Mouse (Mus musculus) spleen, adult 12 weeks (tissue): Measurements from ENCODE around the gene Lamb3.

Source experiments
- DNase-seq: peaks from one replicate; pipeline ENCODE4 v3.0.0; 2022; ENCODE audit warnings: low spot score

The Lamb3 gene

GRCm38 (mm10) chr1:193315705-193316357 lies 108.3 kb downstream of the Lamb3 start:
- DNase-seq: no peak

- no peak for DNase-seq
These were observed 108.9 kb downstream of the Lamb3 start for GRCm38 (mm10) chr1:193316358-193316750.

GRCm38 (mm10) chr1:193317159-193317559 lies 109.7 kb downstream of the Lamb3 start:
- DNase-seq: no peak

DNA sequence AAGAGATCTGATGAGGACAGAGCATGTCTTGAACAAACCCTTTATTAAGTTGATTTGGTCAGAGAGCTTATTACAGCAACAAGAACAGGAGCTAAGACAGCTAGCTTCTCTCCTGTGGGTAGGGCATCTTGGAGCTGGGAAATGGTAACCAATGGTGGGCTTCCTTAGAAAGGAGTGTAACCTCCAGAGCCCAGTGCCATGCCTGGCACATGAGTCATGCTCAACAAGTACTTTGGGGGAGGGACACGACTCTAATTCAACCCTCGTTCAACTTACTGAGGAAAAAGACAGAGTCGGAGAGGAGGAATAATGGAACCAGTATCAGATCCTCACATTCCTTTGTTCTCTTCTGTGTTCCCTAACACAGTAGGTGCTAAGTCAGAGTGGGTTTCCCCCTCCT lies 112.2 kb downstream of the Lamb3 start:
- no peak for DNase-seq

DNA sequence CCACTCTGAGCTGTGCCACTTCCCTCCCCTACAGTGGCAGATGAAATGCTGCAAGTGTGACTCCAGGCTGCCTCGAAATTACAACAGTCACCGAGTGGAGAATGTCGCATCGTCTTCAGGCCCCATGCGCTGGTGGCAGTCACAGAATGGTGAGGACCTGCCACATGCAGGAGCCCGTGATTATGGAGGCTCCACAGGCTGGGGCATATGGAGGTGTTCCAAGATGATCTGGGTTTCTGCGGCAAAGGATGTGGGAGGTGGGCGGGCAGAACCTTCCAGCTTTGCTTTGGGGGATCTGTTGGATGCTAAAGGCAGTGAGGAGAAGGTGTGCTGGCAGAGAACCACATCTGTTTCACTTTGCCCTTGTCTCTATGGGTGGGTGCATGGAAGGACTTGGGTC lies 112.9 kb downstream of the Lamb3 start:
- DNase-seq: no peak

GRCm38 (mm10) chr1:193323686-193324085 lies 116.2 kb downstream of the Lamb3 start:
- no peak for DNase-seq

- no peak for DNase-seq
These were observed 116.7 kb downstream of the Lamb3 start for GRCm38 (mm10) chr1:193324224-193324623.

DNA sequence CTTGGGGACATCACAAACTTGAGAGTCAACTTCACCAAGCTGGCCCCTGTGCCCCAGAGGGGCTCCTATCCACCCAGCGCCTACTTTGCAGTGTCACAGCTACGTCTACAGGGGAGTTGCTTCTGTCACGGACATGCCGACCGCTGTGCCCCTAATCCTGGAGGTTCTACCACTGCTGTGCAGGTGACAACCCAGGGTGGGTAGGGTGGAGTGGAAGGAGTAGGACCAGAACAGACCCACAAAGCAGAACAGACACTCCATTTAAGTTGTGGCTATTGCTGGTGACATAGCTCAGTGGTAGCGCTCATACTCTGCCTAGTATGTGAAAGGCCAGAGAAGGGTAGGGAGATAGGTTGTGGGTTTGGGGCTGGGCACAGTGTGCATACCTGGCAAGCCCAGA lies 118.4 kb downstream of the Lamb3 start:
- no peak for DNase-seq

- DNase-seq: no peak
These were observed 119.1 kb downstream of the Lamb3 start for GRCm38 (mm10) chr1:193326456-193327145.

- DNase-seq: no peak
These were observed 119.7 kb downstream of the Lamb3 start for GRCm38 (mm10) chr1:193327216-193327615.

- DNase-seq: no peak
These were observed 120.2 kb downstream of the Lamb3 start for GRCm38 (mm10) chr1:193327686-193328085.

GRCm38 (mm10) chr1:193329557-193329956 lies 122.1 kb downstream of the Lamb3 start:
- DNase-seq: no peak

- peak; percentile 14 for DNase-seq
These were observed 122.7 kb downstream of the Lamb3 start for GRCm38 (mm10) chr1:193330172-193330571.

DNA sequence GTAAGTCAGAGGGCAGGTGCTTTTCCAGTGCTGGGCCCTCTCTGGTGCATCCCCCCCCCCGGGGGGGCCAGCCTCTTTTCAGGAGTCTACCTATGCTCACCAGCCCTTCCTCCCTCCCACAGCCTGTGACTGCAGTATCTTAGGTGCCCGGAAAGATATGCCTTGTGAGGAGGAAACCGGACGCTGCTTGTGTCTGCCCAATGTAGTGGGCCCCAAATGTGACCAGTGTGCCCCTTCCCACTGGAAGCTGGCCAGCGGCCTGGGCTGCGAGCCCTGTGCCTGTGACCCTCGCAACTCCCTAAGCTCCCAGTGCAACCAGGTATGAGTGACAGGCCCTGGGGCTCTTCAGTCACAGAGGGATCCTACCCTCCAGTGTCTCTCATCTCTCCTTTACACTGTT lies 123.1 kb downstream of the Lamb3 start:
- DNase-seq: no peak

- DNase-seq: no peak
These were observed 124.5 kb downstream of the Lamb3 start for GRCm38 (mm10) chr1:193332018-193332417.

- no peak for DNase-seq
These were observed 125.2 kb downstream of the Lamb3 start for GRCm38 (mm10) chr1:193332671-193333070.

GRCm38 (mm10) chr1:193333776-193334175 lies 126.3 kb downstream of the Lamb3 start:
- DNase-seq: no peak

DNA sequence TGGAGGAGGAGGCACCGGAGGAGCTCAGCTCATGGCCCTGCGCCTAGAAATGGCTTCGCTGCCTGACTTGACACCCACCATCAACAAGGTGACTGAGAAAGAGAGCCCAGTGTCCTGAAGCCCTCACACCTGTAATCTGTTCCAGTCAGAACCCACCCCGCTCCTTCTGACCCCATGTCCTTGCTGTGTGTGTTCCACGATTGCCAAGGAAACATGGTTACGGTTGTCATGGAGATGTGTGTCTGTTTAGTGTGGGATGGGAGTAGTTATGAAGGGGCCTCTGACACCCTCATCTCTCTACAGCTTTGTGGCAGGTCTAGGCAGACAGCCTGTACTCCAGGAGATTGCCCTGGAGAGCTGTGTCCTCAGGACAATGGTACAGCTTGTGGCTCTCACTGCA lies 127.0 kb downstream of the Lamb3 start:
- DNase-seq: no peak

DNA sequence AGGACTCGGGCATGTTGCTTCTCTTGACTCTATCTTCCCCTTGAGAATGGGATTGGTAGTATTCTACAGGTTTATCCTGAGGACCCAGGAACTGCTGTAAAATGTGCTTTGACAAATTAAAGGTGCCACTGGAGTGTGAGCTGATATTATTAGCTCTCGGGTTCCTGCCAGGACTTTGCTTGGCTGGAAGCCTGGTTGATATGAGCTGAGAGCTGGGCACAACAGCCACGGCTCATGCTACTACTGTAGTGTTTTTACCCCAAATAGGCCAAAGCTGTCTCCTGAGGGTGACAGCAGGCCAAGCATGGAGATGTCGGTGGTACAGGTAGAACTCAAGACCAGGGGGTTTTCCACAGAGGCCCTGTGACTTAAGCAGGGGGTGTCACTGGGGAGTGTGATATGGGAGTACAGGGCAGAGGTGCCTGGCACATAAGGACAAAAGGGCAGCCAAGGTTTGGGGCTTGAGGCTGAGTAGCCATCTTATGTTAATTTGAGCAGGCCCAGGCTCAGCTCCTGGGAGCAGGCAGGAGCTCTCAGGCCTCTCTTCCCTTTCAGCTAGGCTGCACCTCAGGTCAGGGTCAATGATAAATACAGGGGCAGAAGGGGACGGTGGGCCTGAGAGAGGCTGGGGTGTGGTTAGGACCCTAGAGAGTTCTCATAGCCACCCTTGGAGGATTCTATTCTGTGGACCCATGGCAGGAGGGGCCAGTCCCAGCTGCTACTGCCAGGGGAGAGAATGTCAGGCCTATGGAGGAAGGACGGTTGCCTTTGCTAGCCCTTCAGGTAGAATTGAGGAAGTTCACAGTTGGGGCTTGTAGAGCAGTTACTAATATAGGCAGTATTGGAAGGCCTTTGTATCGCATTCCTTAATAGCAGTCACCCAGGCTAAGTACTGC lies 128.9 kb downstream of the Lamb3 start:
- no peak for DNase-seq

DNA sequence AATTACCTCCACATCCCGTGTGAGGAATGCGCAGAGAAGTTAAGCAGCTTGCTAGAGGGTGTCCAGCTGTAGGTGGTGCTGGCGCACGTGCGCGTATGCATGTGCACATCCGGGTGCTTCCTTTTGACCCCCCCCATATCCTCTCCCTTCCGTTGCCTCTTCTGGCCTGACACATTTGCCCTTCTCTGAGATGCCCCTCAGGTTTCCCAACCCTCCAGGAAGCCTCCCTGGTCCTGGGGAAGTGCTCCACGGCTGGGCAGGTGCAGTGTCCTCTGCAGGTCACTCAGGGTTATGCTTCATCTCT lies 129.5 kb downstream of the Lamb3 start:
- DNase-seq: no peak

GRCm38 (mm10) chr1:193337787-193338310 lies 130.3 kb downstream of the Lamb3 start:
- no peak for DNase-seq

GRCm38 (mm10) chr1:193338363-193338995 lies 131.0 kb downstream of the Lamb3 start:
- no peak for DNase-seq
